Mouse (Mus musculus): Measurements from ENCODE around the gene Ttyh1.

DNA sequence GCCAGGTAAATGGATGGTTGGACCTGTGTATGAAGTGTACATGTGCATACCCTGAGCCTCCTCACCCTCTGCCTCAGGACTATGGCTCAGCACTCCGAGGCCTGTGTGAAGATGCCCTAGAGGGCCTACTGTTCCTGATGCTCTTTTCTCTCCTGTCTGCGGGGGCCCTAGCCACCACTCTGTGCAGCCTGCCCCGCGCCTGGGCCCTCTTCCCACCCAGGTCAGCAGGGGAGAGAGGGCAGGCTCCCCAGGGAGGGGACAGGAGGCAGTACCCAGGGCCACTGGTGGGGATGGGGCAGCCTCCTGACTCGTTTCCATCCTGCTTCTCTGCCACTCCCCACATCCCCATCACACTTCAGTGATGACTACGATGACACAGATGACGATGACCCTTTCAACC is 13.8 kb downstream of the Ttyh1 start:
- TF ChIP-seq CTCF (IDR thresholded peaks at IDR 0.05; ENCODE audit: insufficient read depth, low read depth, low read length) (no peak), POLR2A (IDR thresholded peaks at IDR 0.05; ENCODE audit: insufficient read depth, low read depth, low read length) (no peak)
